Mouse (Mus musculus) lung, postnatal 14 days (tissue): Measurements from ENCODE around the gene Ifitm2.

Experiments
- DNase-seq: peaks from one replicate; pipeline ENCODE4 v3.0.0; 2021

Gene Ifitm2

DNA sequence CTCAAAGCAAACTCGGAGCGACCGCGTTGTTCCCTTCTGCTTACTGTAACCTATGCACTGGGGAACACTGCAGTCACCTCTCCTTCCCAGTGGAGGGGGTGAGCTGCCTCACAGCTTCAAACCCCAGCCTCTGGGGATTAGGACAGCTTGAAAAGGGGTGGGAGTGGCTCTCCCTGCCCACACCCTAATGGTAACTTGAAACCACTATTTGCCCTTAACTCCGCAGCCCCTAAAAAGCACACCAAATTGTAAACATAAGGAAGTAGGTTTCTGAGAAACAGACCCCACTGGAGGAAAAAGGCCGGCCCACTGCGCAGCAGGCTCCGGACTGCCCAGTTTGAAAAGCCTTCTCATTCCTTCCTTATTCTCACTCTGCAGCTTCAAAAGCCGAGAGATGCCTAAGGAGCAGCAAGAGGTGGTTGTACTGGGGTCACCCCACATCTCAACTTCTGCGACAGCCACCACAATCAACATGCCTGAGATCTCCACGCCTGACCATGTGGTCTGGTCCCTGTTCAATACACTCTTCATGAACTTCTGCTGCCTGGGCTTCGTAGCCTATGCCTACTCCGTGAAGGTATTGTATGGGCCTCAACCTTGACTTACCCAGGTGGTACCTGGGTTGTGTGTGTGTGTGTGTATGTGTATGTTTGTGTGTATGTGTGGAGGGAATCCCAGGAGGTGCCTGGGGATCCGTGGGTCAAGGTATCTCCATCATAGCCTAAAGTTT lies 12.2 kb upstream of the Ifitm2 start:
- no peak for DNase-seq

GRCm38 (mm10) chr7:140966921-140967320 lies 11.1 kb upstream of the Ifitm2 start, which contains the start of gene Ifitm1:
Gene Ifitm1, plus strand, starts transcription at chr7:140967221.
- no peak for DNase-seq

GRCm38 (mm10) chr7:140962733-140963132 lies 6.9 kb upstream of the Ifitm2 start:
- DNase-seq = no peak

DNA sequence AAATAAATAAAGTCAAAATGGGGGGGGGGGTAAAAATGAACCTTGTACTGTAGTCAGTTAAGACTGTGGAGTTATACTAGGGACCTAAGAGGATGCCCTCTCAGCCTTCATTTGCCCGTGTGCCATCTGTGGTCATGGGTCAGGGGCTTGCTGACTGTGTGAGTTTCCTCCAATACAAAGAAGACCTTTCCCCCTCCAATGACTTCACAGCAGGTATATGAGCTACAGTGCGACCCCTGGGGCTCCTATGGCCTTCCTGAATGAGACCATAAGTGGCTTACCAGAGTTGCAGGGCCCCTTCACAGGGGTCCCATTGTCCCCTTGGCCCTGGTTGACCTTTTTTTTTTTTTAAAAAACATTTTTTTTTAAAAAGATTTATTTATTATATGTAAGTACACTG lies 5.6 kb upstream of the Ifitm2 start:
- DNase-seq = no peak

DNA sequence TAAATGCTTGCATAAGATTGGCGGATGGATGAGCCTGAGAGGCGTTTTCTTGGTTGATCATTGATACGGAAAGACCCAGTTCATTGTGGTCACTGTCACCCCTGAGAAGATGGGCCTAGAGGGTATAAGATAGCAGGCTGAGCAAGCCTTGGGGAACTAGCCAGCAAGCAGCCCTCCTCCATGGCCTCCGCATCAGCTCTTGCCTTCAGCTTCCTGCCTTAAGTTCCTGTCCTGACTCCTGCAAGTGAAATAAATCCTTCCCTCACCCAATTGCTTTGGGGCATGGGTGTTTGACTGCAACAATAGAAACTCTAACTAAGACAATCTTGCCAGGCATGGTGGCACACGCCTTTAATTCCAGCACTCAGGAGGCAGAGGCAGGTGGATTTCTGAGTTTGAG lies 4.2 kb upstream of the Ifitm2 start:
- DNase-seq = no peak

DNA sequence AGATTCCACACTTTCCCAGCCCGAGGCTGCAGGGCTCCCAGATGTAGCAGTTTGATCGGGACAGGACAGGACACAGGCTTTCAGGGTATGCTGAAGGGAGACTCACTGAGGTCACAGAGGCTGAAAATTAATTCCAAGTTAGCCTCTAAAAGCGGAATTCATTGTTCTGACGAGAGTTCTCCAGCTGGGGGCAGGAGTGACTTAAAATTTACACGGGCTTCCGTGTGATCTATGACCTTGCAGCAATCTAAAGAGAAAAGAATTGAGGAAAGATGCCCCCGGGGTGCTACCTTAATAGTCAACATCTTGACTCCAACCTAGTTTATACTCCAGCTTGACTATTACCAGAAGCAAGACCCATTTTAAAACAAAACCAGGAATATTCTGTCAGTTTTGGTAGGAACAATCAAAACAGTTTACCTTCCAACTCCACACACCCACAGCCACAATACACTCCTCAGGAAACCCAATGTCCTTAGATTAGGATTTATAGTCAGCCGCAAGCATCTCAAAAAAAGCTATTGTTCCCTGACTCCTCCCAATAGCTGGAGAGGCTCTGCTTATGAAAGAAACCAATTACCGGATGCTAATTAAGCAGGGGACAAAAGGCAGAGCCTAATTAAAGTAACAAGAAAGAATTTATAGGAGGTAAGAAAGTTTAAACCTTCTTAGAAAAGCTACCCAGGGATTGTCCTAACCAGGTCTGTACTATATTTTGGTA lies 3.6 kb upstream of the Ifitm2 start:
- peak; percentile 65 for DNase-seq

DNA sequence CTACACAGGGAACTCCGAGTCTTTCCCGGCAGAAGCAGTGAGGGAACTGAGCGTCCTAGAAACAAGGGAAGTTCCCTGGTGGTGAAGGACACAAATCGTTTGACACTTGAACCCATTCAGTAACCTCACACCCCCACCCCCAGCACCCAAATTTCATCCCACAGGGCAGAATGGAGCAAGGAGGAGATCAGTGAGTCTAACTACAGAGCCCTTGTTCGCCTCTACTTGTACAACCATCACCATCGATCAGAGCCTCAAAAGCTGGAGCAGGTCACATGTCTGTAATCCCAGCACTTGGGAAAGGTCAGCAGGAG lies 726 bp upstream of the Ifitm2 start:
- no peak for DNase-seq

GRCm38 (mm10) chr7:140955342-140955741 lies 445 bp downstream of the Ifitm2 start:
- DNase-seq = peak; percentile 22

GRCm38 (mm10) chr7:140954733-140955071 lies 1.1 kb downstream of the Ifitm2 start:
- DNase-seq = no peak

- no peak for DNase-seq
These were observed 1.7 kb downstream of the Ifitm2 start for GRCm38 (mm10) chr7:140953800-140954732.

- DNase-seq = no peak
These were observed 2.7 kb downstream of the Ifitm2 start for GRCm38 (mm10) chr7:140953133-140953532.

- DNase-seq = no peak
These were observed 3.3 kb downstream of the Ifitm2 start for GRCm38 (mm10) chr7:140952441-140952840.

GRCm38 (mm10) chr7:140951765-140952164 lies 4.0 kb downstream of the Ifitm2 start:
- no peak for DNase-seq

- peak; percentile 54 for DNase-seq
These were observed 4.7 kb downstream of the Ifitm2 start for GRCm38 (mm10) chr7:140951051-140951450.

DNA sequence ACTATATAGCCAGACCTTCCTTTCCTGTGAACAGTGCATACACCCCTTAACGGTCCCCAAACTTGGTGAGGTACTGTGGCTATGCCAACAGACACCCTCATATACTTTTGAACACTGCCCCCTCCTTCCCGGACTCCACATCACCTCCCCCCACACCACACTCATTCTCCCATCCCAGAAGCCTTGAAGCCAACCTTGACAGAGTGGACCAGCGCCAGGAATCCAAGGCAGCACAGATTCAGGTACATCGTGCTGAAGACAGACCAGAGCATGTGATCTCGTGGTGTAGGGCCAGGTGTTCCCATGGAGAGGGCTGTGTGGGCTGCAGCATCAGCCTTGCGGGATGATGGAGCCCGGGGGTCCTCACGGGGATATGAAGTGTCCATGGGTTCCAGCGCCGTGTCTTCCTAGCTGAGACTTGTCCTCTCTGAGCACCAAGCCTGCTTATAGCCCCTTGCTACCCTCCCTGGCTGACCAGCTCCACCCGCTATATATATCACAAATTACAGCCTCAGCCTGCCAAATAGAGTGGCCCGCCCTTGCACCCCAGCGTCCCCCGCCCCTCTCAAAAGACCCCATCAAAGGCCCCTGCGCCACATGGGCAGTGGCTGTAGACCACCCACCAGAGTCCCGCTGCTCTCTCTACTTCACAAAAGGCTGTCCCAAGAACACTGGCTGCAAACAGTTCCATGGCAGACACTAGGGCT lies 5.8 kb downstream of the Ifitm2 start, which contains the start of gene Ifitm5:
Ifitm5 (minus strand) TSS at position 468 of the 707 bp plus-strand sequence.
- DNase-seq = no peak

DNA sequence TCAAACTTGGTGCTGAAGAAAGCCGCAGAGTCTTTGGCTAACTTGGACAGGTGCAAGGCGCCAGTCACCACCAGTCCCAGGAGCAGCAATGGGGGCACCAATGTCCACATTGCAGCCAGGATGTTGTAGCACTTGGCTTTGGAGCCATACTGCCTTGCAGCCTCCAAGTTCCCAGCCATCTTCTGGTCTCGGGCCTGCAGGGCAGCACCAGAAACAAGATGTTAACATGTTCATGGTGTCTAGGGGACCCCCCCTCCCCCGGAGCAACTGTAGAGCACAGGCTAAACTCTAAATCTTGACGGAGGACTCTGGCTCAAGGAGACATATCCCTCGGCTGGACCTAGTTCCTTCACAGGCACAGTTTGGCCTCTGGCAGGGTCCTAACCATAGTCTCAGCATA lies 6.5 kb downstream of the Ifitm2 start:
- DNase-seq = no peak

GRCm38 (mm10) chr7:140948161-140948560 lies 7.6 kb downstream of the Ifitm2 start:
- DNase-seq = no peak

DNA sequence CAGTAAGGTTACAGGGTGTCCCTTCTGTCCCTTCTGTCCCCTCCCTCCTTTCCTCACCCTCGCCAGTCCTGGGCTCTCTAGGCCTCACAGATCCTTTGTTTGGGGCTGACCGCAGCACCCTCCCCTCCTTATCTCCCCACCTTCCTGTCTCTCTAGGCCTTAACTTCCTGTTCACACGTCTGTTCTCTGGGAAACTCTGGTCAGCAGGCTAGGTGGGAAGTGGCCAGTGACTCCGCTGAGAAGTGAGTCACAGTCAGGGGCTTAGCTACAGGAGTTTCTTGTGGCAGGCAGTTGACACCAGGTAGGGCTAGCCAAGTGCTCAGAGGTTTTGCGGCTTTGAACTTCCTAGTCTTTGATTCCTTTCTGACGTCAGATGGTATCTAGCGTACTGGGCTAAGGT lies 8.8 kb downstream of the Ifitm2 start:
- no peak for DNase-seq

GRCm38 (mm10) chr7:140946311-140946710 lies 9.5 kb downstream of the Ifitm2 start:
- no peak for DNase-seq

GRCm38 (mm10) chr7:140945247-140945646 lies 10.5 kb downstream of the Ifitm2 start:
- DNase-seq = no peak

DNA sequence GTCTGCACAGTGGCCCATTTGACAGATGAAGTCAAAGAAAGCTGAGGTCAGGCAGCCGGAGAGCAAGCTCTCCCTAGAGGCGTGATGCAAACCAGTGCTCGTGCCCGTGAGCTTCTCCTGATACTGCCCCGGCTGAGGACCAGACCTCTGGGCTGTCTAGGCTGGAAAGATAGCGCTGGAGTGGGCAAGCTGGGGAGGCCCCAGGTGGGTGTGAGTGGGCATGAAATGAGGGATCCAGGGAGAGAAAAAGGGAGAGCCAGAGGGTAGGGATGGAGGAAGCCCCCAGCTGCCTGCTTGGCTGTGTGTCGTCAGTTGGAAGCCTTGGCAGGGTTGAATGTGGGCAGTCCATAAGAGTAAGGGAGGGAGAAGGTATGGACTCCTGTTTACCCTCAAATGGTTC lies 11.6 kb downstream of the Ifitm2 start:
- DNase-seq = no peak

DNA sequence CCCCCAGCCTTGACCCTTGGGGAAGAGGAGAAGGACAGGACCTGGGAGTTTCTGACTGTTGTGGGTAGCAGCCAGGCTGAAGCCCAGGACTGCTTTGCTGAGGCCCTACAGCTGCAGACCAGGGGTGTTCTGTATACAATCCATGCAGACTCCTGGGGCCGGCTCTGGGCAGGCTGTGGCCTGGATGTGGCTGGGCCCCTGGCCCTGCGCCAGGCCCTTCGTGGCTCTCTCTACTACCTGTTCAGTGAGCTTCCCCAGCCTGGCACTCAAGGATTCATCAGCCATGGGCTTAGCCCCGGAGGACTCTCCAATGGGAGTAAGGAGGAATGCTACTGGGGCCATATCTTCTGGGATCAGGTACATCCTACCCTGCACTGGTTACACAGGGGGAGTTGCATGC lies 12.4 kb downstream of the Ifitm2 start:
- DNase-seq = no peak

DNA sequence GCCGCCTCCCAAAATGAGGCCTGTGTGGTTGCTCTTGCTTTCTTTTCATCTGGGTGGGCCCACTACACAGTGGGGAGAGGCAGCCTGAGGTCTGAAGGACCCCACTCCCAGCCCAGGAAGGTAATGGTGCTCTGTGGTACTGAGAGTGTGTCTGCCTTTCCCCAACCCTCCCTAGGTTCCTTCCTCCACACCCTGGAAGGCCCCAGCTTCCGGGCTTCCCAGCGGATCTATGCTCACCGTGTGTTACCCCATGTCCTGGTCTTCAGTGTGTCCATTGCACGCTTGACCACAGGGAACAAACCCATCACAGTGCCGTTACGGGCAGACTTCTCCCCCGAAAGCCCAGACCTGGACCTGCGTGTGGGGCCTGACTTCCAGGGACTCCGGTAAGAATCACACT lies 13.0 kb downstream of the Ifitm2 start:
- no peak for DNase-seq
